Mouse (Mus musculus) A20 (cell line): ENCODE data around the gene Orc1.

Source experiments
- DNase-seq: peaks from one replicate; pipeline ENCODE4 v3.0.0-alpha.2; 2011; ENCODE audit warnings: low read depth, low spot score

Gene Orc1

GRCm38 (mm10) chr4:108635101-108635500 lies 55.9 kb downstream of the Orc1 start:
- no peak for DNase-seq

- peak; percentile 23 for DNase-seq
Observed at GRCm38 (mm10) chr4:108637721-108638120, 58.5 kb downstream of the Orc1 start.

GRCm38 (mm10) chr4:108638752-108639151 lies 59.5 kb downstream of the Orc1 start:
- DNase-seq, result peak; percentile 27

- peak; percentile 26 for DNase-seq
Observed at GRCm38 (mm10) chr4:108664407-108664806, 85.2 kb downstream of the Orc1 start.
